Mouse (Mus musculus) forebrain, postnatal 0 days (tissue): ENCODE measurements around the gene Mterf1b. TPM values are rescaled to one million over a fixed set of nuclear protein-coding genes. Genes with fewer than 3 reads are reported as not detected.

ENCODE experiments used
- ATAC-seq: fragments of 200-750 bp; cut with Nextera tagmentation; 2 replicates; pipeline ENCODE4 v1.8.0; 2017; ENCODE audit warnings: mild to moderate bottlenecking, moderate library complexity
- DNase-seq: peaks from one replicate; pipeline ENCODE4 v3.0.0-alpha.2; 2015
- H3K27ac ChIP-seq: fragments of 300-500 bp; sonication (generic); 2 replicates; pipeline ENCODE4 v1.5.1; 2014; ENCODE audit warnings: low read depth, mild to moderate bottlenecking, antibody characterized with exemption, low read length, moderate library complexity, mixed read lengths
- H3K27me3 ChIP-seq: fragments of 300-500 bp; sonication (generic); 2 replicates; pipeline ENCODE4 v1.6.1; 2014; ENCODE audit warnings: mild to moderate bottlenecking, low read length, mixed read lengths; ENCODE audit not compliant: insufficient read depth
- H3K36me3 ChIP-seq: fragments of 300-500 bp; sonication (generic); 2 replicates; pipeline ENCODE4 v1.6.1; 2014; ENCODE audit warnings: mild to moderate bottlenecking, moderate library complexity; ENCODE audit not compliant: insufficient read depth
- H3K4me1 ChIP-seq: fragments of 300-500 bp; sonication (generic); 2 replicates; pipeline ENCODE4 v1.6.1; 2014; ENCODE audit warnings: antibody characterized with exemption; ENCODE audit not compliant: insufficient read depth
- H3K4me2 ChIP-seq: fragments of 300-500 bp; sonication (generic); 2 replicates; pipeline ENCODE4 v1.6.1; 2014; ENCODE audit warnings: low read depth, mild to moderate bottlenecking, moderate library complexity
- H3K4me3 ChIP-seq: fragments of 300-500 bp; sonication (generic); 2 replicates; pipeline ENCODE4 v1.5.1; 2014; ENCODE audit warnings: low read depth, low read length, mixed read lengths
- H3K9ac ChIP-seq: fragments of 300-500 bp; sonication (generic); 2 replicates; pipeline ENCODE4 v1.6.1; 2014; ENCODE audit warnings: mild to moderate bottlenecking
- H3K9me3 ChIP-seq: fragments of 300-500 bp; sonication (generic); 2 replicates; pipeline ENCODE4 v1.6.1; 2016; ENCODE audit warnings: low read length
- CTCF ChIP-seq: sonication (generic); IDR thresholded peaks from 2 replicates; pipeline ENCODE4 v1.5.1; 2016; ENCODE audit warnings: antibody characterized with exemption, control low read depth, low read depth
- WGBS: fragments of 180-500 bp; shearing (Covaris S2); extraction: QIAGEN DNeasy Blood & Tissue Kit; methylation state at CpG from one replicate; pipeline ENCODE4 v1.1.7; 2014; 5-methylcytosine and 5-hydroxymethylcytosine counted together
- polyA plus RNA-seq: library from polyadenylated mRNA; unstranded; fragments of >200 nt; fragmentation: Nextera tagmentation; extraction: Ambion mirVana; gene quantifications from 2 replicates; pipeline ENCODE4 v1.2.1, GENCODE M21; 2015
- total RNA-seq: library from RNA; depleted of rRNA; stranded (reverse); fragments of >200 nt; gene quantifications from 2 replicates; pipeline ENCODE4 v1.2.3, GENCODE M21; 2014; rRNA removed

The Mterf1b gene
- total and polyA plus RNA-seq, 2 experiments from 2014 or later: 2.0 to 3.7 TPM

- peak; percentile 32 for DNase-seq
- Histone ChIP-seq H3K4me3 (no peak overlapping the region), H3K36me3 (no peaks in the 10 kb centered on the region), H3K27me3 (no peaks in the 10 kb centered on the region), H3K4me2 (no peak overlapping the region), H3K27ac (no peak overlapping the region), H3K4me1 (peaks cover 4% of the 10 kb centered on the region; the same call in 1 of the 2 replicates), H3K9me3 (no peaks in the 10 kb centered on the region), H3K9ac (no peak overlapping the region)
- no peak for TF ChIP-seq CTCF
- 39% methylated on average over 3 of the region's 3 CpGs for WGBS
- peak; percentile 64; the same call in 1 of the 2 replicates for ATAC-seq
These were observed 29.1 kb downstream of the Mterf1b start for GRCm38 (mm10) chr5:4221309-4221708.

- H3K27me3 ChIP-seq: no peaks in the 10 kb centered on the region
- ATAC-seq: no peak
- H3K27ac ChIP-seq: no peak overlapping the region
- H3K36me3 ChIP-seq: no peaks in the 10 kb centered on the region
- no peak overlapping the region for H3K9ac ChIP-seq
- WGBS: 64% methylated on average over 6 of the region's 6 CpGs
- H3K4me2 ChIP-seq: no peak overlapping the region
- H3K9me3 ChIP-seq: no peaks in the 10 kb centered on the region
- H3K4me1 ChIP-seq: peaks cover 4% of the 10 kb centered on the region; the same call in 1 of the 2 replicates
- no peak for DNase-seq
- no peak for TF ChIP-seq CTCF
- H3K4me3 ChIP-seq: no peak overlapping the region
These were observed 29.9 kb downstream of the Mterf1b start for GRCm38 (mm10) chr5:4221981-4222623.

- no peak for TF ChIP-seq CTCF
These were observed 40.0 kb downstream of the Mterf1b start for GRCm38 (mm10) chr5:4232163-4232562.

GRCm38 (mm10) chr5:4234505-4234904 is 42.3 kb downstream of the Mterf1b start:
- Histone ChIP-seq H3K4me1 (no peaks in the 10 kb centered on the region), H3K9me3 (no peaks in the 10 kb centered on the region), H3K36me3 (no peaks in the 10 kb centered on the region), H3K4me3 (no peak overlapping the region), H3K9ac (no peak overlapping the region), H3K4me2 (no peak overlapping the region), H3K27ac (no peak overlapping the region), H3K27me3 (no peaks in the 10 kb centered on the region)
- 59% methylated on average over 2 of the region's 2 CpGs for WGBS
- no peak for TF ChIP-seq CTCF
- ATAC-seq (no peak), DNase-seq (no peak)

More at GRCm38 (mm10) chr5:4232163-4232562, 40.0 kb downstream of the Mterf1b start:
- H3K36me3 ChIP-seq: no peaks in the 10 kb centered on the region
- WGBS: 87% methylated on average over 2 of the region's 2 CpGs
- no peak overlapping the region for H3K4me2 ChIP-seq
- DNase-seq (no peak), ATAC-seq (no peak)
- no peak overlapping the region for H3K27ac ChIP-seq
- H3K9me3 ChIP-seq: no peaks in the 10 kb centered on the region
- H3K4me1 ChIP-seq: no peaks in the 10 kb centered on the region
- H3K9ac ChIP-seq: no peak overlapping the region
- no peaks in the 10 kb centered on the region for H3K27me3 ChIP-seq
- no peak overlapping the region for H3K4me3 ChIP-seq

- Histone ChIP-seq H3K27me3 (no peaks in the 10 kb centered on the region), H3K4me3 (no peak overlapping the region), H3K9ac (no peak overlapping the region), H3K27ac (no peak overlapping the region), H3K9me3 (no peaks in the 10 kb centered on the region), H3K36me3 (no peaks in the 10 kb centered on the region), H3K4me1 (no peaks in the 10 kb centered on the region), H3K4me2 (no peak overlapping the region)
- DNase-seq: no peak
- no peak for TF ChIP-seq CTCF
- WGBS: 79% methylated on average over 2 of the region's 2 CpGs
- no peak for ATAC-seq
These were observed 48.0 kb downstream of the Mterf1b start for GRCm38 (mm10) chr5:4240120-4240519.

- ATAC-seq (no peak), DNase-seq (no peak)
- H3K27ac ChIP-seq: no peak overlapping the region
- no peak overlapping the region for H3K4me3 ChIP-seq
- no peaks in the 10 kb centered on the region for H3K36me3 ChIP-seq
- H3K4me1 ChIP-seq: no peaks in the 10 kb centered on the region
- TF ChIP-seq CTCF: no peak
- no peak overlapping the region for H3K9ac ChIP-seq
- H3K9me3 ChIP-seq: no peaks in the 10 kb centered on the region
- no peak overlapping the region for H3K4me2 ChIP-seq
- no peaks in the 10 kb centered on the region for H3K27me3 ChIP-seq
- 76% methylated on average over 3 of the region's 3 CpGs for WGBS
These were observed 52.8 kb downstream of the Mterf1b start for GRCm38 (mm10) chr5:4245004-4245403.

- Histone ChIP-seq H3K4me3 (no peak overlapping the region), H3K9me3 (no peaks in the 10 kb centered on the region), H3K27ac (no peak overlapping the region), H3K36me3 (no peaks in the 10 kb centered on the region), H3K27me3 (no peaks in the 10 kb centered on the region), H3K4me1 (no peaks in the 10 kb centered on the region), H3K9ac (no peak overlapping the region), H3K4me2 (no peak overlapping the region)
- ATAC-seq: no peak
- 84% methylated on average over 2 of the region's 2 CpGs for WGBS
- no peak for TF ChIP-seq CTCF
- no peak for DNase-seq
These were observed 53.9 kb downstream of the Mterf1b start for GRCm38 (mm10) chr5:4246095-4246494.

Other genes starting within 250 kb of the Mterf1b start
- 291 and 369 TPM in 2 replicates for gene Cyp51, start 87.6 kb upstream of the Mterf1b start, total RNA-seq
- 95.4 and 107 TPM in 2 replicates for gene Cyp51, start 87.6 kb upstream of the Mterf1b start, polyA plus RNA-seq